Mouse (Mus musculus): Measurements from ENCODE around the gene Olfr1295. TPM values are rescaled to one million over a fixed set of nuclear protein-coding genes. Genes with fewer than 3 reads are reported as not detected.

The Olfr1295 gene
- total and polyA plus RNA-seq, 3 experiments = not detected

- no peaks in the 10 kb centered on the region for H3K79me2 ChIP-seq (replicated peaks; ENCODE audit: control insufficient read depth, extremely low read depth, insufficient read depth, poor library complexity, severe bottlenecking)
- TF ChIP-seq USF2 (conservative IDR thresholded peaks at IDR 0.05; ENCODE audit: low read depth, low read length) (no peak), JUND (conservative IDR thresholded peaks at IDR 0.05; ENCODE audit: low read depth, low read length) (no peak)
- H3K9me3 ChIP-seq (replicated peaks; ENCODE audit: low read length) = peaks cover 10% of the 10 kb centered on the region
- H3K4me2 ChIP-seq (ENCODE audit: insufficient read depth, low read depth, poor library complexity, severe bottlenecking) = no peak within 1 kb of the TSS
- H3K27ac ChIP-seq (ENCODE audit: insufficient read depth, low read depth) = no peak within 1 kb of the TSS
- dilution Hi-C loops (cut with MboI; ENCODE audit: extremely low pct_ligation_motif_present, extremely low pct_unique_long_range_greater_than_20kb, low sequenced_read_pairs) = no loop called here
- no peak for DNase-seq (ENCODE audit: extremely low read depth)
- no peaks in the 10 kb centered on the region for H3K4me1 ChIP-seq (ENCODE audit: control insufficient read depth in 1 of 2, insufficient read depth in 2 of 2)
- no peaks in the 10 kb centered on the region for H3K36me3 ChIP-seq (replicated peaks in 1 of 2; ENCODE audit: control insufficient read depth in 1 of 2, insufficient read depth in 1 of 2, low read length in 1 of 2)
- no peaks in the 10 kb centered on the region for H3K27me3 ChIP-seq (replicated peaks)
- H3K9ac ChIP-seq (ENCODE audit: insufficient read depth, low read depth) = no peak within 1 kb of the TSS
- H3K4me3 ChIP-seq (replicated peaks in 1 of 3; ENCODE audit: low read depth in 2 of 3, low read length in 2 of 3, poor library complexity in 1 of 3) = no peak within 1 kb of the TSS
- in situ Hi-C loops (cut with MboI; ENCODE audit: low pct_ligation_motif_present, low pct_unique_long_range_greater_than_20kb, low sequenced_read_pairs) = no loop called here
These were observed 44.6 kb downstream of the Olfr1295 start, which contains the start of gene Olfr1293-ps for GRCm38 (mm10) chr2:111524903-111525302. Gene Olfr1293-ps (plus strand): TSS chr2:111525203.

DNA sequence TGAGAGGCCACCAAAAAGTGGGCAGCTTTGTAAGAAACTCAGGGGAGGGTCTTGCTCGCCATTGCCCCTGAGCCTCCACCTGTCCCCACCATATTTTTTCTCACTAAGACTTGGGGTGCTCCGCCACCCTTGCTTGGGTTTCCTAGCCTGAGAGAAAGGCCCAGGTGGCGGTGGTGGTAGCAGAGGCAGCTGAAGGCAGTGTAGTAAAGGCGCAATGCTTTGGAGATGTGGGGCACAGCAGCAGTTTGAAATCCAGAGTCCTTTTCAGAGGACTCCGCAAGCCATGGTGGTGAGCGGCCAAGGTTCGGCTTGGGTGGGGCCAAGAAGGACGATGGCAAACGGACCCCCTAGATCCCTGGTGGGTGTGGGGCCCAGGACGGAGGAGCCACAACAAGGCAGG is 52.0 kb downstream of the Olfr1295 start:
- H3K4me3 ChIP-seq (replicated peaks in 1 of 3; ENCODE audit: low read depth in 2 of 3, low read length in 2 of 3, poor library complexity in 1 of 3) = no peak overlapping the region
- H3K9me3 ChIP-seq (replicated peaks; ENCODE audit: low read length) = peaks cover 12% of the 10 kb centered on the region
- H3K4me1 ChIP-seq (ENCODE audit: control insufficient read depth in 1 of 2, insufficient read depth in 2 of 2) = no peaks in the 10 kb centered on the region
- no peaks in the 10 kb centered on the region for H3K27me3 ChIP-seq (replicated peaks)
- no peak for DNase-seq (ENCODE audit: extremely low read depth)
- dilution Hi-C loops (cut with MboI; ENCODE audit: extremely low pct_ligation_motif_present, extremely low pct_unique_long_range_greater_than_20kb, low sequenced_read_pairs) = no loop called here
- TF ChIP-seq USF2 (conservative IDR thresholded peaks at IDR 0.05; ENCODE audit: low read depth, low read length) (no peak), GABPA (IDR thresholded peaks at IDR 0.05; ENCODE audit: insufficient replicate concordance, low read depth, low read length) (no peak), HCFC1 (IDR thresholded peaks at IDR 0.05; ENCODE audit: low read depth, low read length) (no peak), MYC (IDR thresholded peaks at IDR 0.05; ENCODE audit: low read depth, low read length) (no peak)
- H3K36me3 ChIP-seq (replicated peaks in 1 of 2; ENCODE audit: control insufficient read depth in 1 of 2, insufficient read depth in 1 of 2, low read length in 1 of 2) = no peaks in the 10 kb centered on the region
- H3K79me2 ChIP-seq (replicated peaks; ENCODE audit: control insufficient read depth, extremely low read depth, insufficient read depth, poor library complexity, severe bottlenecking) = no peaks in the 10 kb centered on the region
- no peak overlapping the region for H3K27ac ChIP-seq (ENCODE audit: insufficient read depth, low read depth)
- no peak overlapping the region for H3K9ac ChIP-seq (ENCODE audit: insufficient read depth, low read depth)
- H3K4me2 ChIP-seq (ENCODE audit: insufficient read depth, low read depth, poor library complexity, severe bottlenecking) = no peak overlapping the region
- in situ Hi-C loops (cut with MboI; ENCODE audit: low pct_ligation_motif_present, low pct_unique_long_range_greater_than_20kb, low sequenced_read_pairs) = no loop called here

Other genes with a start within 250 kb of the Olfr1295 start
- gene Olfr1281, start 243.2 kb downstream of the Olfr1295 start, total RNA-seq (2012; rRNA removed) = not detected in 2 replicates
- gene Olfr1281, start 243.2 kb downstream of the Olfr1295 start, total RNA-seq (2014; rRNA removed) = not detected in 2 replicates
- gene Olfr1281, start 243.2 kb downstream of the Olfr1295 start, polyA plus RNA-seq (2012; ENCODE audit: insufficient read length, low read depth) = not detected in 2 replicates
- gene Olfr1282, start 233.6 kb downstream of the Olfr1295 start, total RNA-seq (2012; rRNA removed) = not detected in 2 replicates
- not detected in 2 replicates for gene Olfr1282, start 233.6 kb downstream of the Olfr1295 start, total RNA-seq (2014; rRNA removed)
- not detected in 2 replicates for gene Olfr1282, start 233.6 kb downstream of the Olfr1295 start, polyA plus RNA-seq (2012; ENCODE audit: insufficient read length, low read depth)
- gene Olfr1283, start 202.9 kb downstream of the Olfr1295 start, total RNA-seq (2012; rRNA removed) = not detected in 2 replicates
- gene Olfr1283, start 202.9 kb downstream of the Olfr1295 start, total RNA-seq (2014; rRNA removed) = not detected in 2 replicates
- gene Olfr1283, start 202.9 kb downstream of the Olfr1295 start, polyA plus RNA-seq (2012; ENCODE audit: insufficient read length, low read depth) = not detected in 2 replicates
- not detected in 2 replicates for gene Olfr1284, start 194.2 kb downstream of the Olfr1295 start, total RNA-seq (2012; rRNA removed)
- not detected in 2 replicates for gene Olfr1284, start 194.2 kb downstream of the Olfr1295 start, total RNA-seq (2014; rRNA removed)
- gene Olfr1284, start 194.2 kb downstream of the Olfr1295 start, polyA plus RNA-seq (2012; ENCODE audit: insufficient read length, low read depth) = not detected in 2 replicates
- gene Olfr1286, start 146.6 kb downstream of the Olfr1295 start, total RNA-seq (2012; rRNA removed) = not detected in 2 replicates
- not detected in 2 replicates for gene Olfr1286, start 146.6 kb downstream of the Olfr1295 start, total RNA-seq (2014; rRNA removed)
- gene Olfr1286, start 146.6 kb downstream of the Olfr1295 start, polyA plus RNA-seq (2012; ENCODE audit: insufficient read length, low read depth) = not detected in 2 replicates
- gene Olfr1287, start 120.5 kb downstream of the Olfr1295 start, total RNA-seq (2012; rRNA removed) = not detected in 2 replicates
- gene Olfr1287, start 120.5 kb downstream of the Olfr1295 start, total RNA-seq (2014; rRNA removed) = not detected in 2 replicates
- not detected in 2 replicates for gene Olfr1287, start 120.5 kb downstream of the Olfr1295 start, polyA plus RNA-seq (2012; ENCODE audit: insufficient read length, low read depth)
- not detected in 2 replicates for gene Olfr1288, start 95.6 kb downstream of the Olfr1295 start, total RNA-seq (2012; rRNA removed)
- gene Olfr1288, start 95.6 kb downstream of the Olfr1295 start, total RNA-seq (2014; rRNA removed) = not detected in 2 replicates
- not detected in 2 replicates for gene Olfr1288, start 95.6 kb downstream of the Olfr1295 start, polyA plus RNA-seq (2012; ENCODE audit: insufficient read length, low read depth)
- gene Olfr1289, start 88.9 kb downstream of the Olfr1295 start, total RNA-seq (2012; rRNA removed) = not detected in 2 replicates
- gene Olfr1289, start 88.9 kb downstream of the Olfr1295 start, total RNA-seq (2014; rRNA removed) = not detected in 2 replicates
- not detected in 2 replicates for gene Olfr1289, start 88.9 kb downstream of the Olfr1295 start, polyA plus RNA-seq (2012; ENCODE audit: insufficient read length, low read depth)
- gene Olfr1290, start 75.9 kb downstream of the Olfr1295 start, total RNA-seq (2012; rRNA removed) = not detected in 2 replicates
- gene Olfr1290, start 75.9 kb downstream of the Olfr1295 start, total RNA-seq (2014; rRNA removed) = not detected in 2 replicates
- not detected in 2 replicates for gene Olfr1290, start 75.9 kb downstream of the Olfr1295 start, polyA plus RNA-seq (2012; ENCODE audit: insufficient read length, low read depth)
- not detected in 2 replicates for gene Olfr1291-ps1, start 72.5 kb downstream of the Olfr1295 start, total RNA-seq (2012; rRNA removed)
- not detected in 2 replicates for gene Olfr1291-ps1, start 72.5 kb downstream of the Olfr1295 start, total RNA-seq (2014; rRNA removed)
- gene Olfr1291-ps1, start 72.5 kb downstream of the Olfr1295 start, polyA plus RNA-seq (2012; ENCODE audit: insufficient read length, low read depth) = not detected in 2 replicates
- not detected in 2 replicates for gene Olfr1293-ps, start 44.5 kb downstream of the Olfr1295 start, total RNA-seq (2012; rRNA removed)
- gene Olfr1293-ps, start 44.5 kb downstream of the Olfr1295 start, total RNA-seq (2014; rRNA removed) = not detected in 2 replicates
- gene Olfr1293-ps, start 44.5 kb downstream of the Olfr1295 start, polyA plus RNA-seq (2012; ENCODE audit: insufficient read length, low read depth) = 0.10 TPM in 1 of 2 replicates, not detected in the other
- not detected in 2 replicates for gene Olfr1294, start 29.4 kb downstream of the Olfr1295 start, total RNA-seq (2012; rRNA removed)
- not detected in 2 replicates for gene Olfr1294, start 29.4 kb downstream of the Olfr1295 start, total RNA-seq (2014; rRNA removed)
- not detected in 2 replicates for gene Olfr1294, start 29.4 kb downstream of the Olfr1295 start, polyA plus RNA-seq (2012; ENCODE audit: insufficient read length, low read depth)
- gene Olfr1297, start 56.8 kb upstream of the Olfr1295 start, total RNA-seq (2012; rRNA removed) = not detected in 2 replicates
- gene Olfr1297, start 56.8 kb upstream of the Olfr1295 start, total RNA-seq (2014; rRNA removed) = not detected in 2 replicates
- gene Olfr1297, start 56.8 kb upstream of the Olfr1295 start, polyA plus RNA-seq (2012; ENCODE audit: insufficient read length, low read depth) = not detected in 2 replicates
- gene Olfr1298, start 79.5 kb upstream of the Olfr1295 start, total RNA-seq (2012; rRNA removed) = not detected in 2 replicates
- not detected in 2 replicates for gene Olfr1298, start 79.5 kb upstream of the Olfr1295 start, total RNA-seq (2014; rRNA removed)
- not detected in 2 replicates for gene Olfr1298, start 79.5 kb upstream of the Olfr1295 start, polyA plus RNA-seq (2012; ENCODE audit: insufficient read length, low read depth)
- gene Olfr1299, start 91.7 kb upstream of the Olfr1295 start, total RNA-seq (2012; rRNA removed) = not detected in 2 replicates
- not detected in 2 replicates for gene Olfr1299, start 91.7 kb upstream of the Olfr1295 start, total RNA-seq (2014; rRNA removed)
- gene Olfr1299, start 91.7 kb upstream of the Olfr1295 start, polyA plus RNA-seq (2012; ENCODE audit: insufficient read length, low read depth) = not detected in 2 replicates
- gene Olfr1301, start 181.3 kb upstream of the Olfr1295 start, total RNA-seq (2012; rRNA removed) = not detected in 2 replicates
- gene Olfr1301, start 181.3 kb upstream of the Olfr1295 start, total RNA-seq (2014; rRNA removed) = not detected in 2 replicates
- not detected in 2 replicates for gene Olfr1301, start 181.3 kb upstream of the Olfr1295 start, polyA plus RNA-seq (2012; ENCODE audit: insufficient read length, low read depth)
- not detected in 2 replicates for gene Olfr1302, start 207.7 kb upstream of the Olfr1295 start, total RNA-seq (2012; rRNA removed)
- not detected in 2 replicates for gene Olfr1302, start 207.7 kb upstream of the Olfr1295 start, total RNA-seq (2014; rRNA removed)
- not detected in 2 replicates for gene Olfr1302, start 207.7 kb upstream of the Olfr1295 start, polyA plus RNA-seq (2012; ENCODE audit: insufficient read length, low read depth)